Mouse (Mus musculus): ENCODE results near the gene Psmg4.

Psmg4 gene

DNA sequence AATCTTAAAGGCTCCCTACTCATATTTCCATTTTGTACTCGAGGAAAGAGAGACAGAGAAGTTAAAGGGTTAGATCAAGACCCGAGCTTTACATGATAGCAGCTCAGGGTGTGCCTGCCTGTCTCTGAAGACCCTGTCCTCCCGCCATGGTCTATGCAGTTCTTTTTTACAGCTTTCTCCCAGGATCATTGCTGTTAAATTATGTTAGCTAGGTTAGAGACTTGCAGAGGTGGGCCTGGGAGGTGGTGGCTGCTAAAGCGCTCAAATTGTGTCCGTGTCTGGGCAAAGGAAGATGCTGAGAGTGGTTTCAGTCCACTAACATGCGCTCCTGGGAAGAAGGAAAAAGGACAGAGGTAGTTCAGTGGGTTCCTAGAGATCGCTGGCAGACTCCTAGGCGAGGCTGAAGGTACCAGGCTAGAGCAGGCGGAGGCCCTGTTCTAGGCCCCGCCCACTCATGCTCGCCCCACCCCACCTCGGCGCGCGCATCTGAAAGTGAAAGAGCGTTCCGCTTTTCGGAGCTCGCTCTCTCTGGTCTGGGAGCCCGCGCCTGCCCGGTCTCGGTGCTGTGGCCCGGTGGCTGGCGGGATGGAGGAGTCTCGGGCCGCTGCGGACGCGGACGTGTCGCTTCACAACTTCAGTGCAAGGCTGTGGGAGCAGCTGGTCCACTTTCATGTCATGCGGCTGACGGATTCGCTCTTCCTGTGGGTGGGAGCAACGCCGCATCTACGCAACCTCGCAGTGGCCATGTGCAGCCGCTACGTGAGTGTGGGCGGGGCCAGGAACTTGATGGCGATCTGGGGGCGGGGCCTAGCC, at the start of gene Psmg4:
Gene Psmg4, plus strand, starts transcription at position 474 of the 813 bp plus-strand sequence.
- DNase-seq (ENCODE audit: low spot score in 2 of 2) = peak; percentile 88 to 95

DNA sequence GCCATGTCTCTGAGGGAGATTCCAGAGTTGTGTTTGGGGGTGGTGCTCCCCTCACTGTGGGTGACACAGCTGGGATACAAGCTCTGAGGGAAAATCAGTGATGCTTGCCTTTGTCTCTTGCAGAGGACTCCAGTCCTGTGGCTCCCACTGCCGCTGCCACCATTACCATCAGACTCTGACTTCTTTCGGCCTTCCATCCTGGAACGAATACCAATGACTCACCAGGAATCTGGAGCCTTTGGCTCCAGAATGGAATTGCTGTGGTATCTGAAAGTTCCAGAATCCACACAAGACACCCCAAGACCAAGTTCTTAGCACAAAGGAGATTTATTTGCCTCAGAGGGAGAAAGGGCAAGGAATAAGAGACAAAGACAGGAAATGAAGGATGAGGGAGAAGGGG, 49.7 kb upstream of the Psmg4 start:
- no peak for DNase-seq (ENCODE audit: low spot score in 2 of 2)

DNA sequence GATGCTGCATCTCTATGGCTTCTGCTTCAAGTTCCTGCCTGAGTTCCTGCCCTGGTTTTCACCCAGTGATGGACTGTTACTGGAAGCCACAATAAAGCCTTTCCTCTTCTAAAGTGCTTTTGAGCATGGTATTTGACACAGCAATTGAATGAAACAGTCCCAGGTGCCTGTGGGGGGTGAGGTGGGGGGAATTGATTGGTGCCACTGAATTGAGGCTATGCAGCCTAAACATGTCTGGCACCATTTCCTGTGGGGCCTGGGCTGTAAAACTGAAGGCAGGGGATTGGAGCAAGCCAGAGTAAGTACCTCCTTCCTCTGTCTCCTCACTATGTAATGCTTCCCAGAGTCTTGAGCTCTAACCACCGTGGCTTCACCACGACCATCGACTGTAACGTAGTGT, 48.1 kb upstream of the Psmg4 start:
- no peak for DNase-seq (ENCODE audit: low spot score in 2 of 2)

DNA sequence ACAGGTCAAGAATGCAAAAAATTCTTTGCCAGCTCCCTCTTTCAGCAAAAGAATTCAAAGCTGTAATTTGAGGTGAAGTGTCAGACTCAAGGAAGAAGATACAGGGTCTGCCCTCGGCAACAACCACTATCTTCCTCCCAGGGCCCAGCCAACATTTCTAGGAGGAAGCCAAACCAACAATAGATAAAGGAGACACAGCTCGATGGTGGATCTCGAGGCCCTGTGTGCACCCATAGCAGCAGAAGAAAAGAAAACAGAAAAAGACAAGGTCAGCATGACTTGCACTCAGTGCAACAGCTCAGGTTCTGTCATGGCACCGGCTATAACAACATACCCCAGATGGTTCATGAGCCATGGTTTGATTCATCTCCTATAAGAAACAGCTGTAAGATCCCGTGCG, 46.3 kb upstream of the Psmg4 start:
- no peak for DNase-seq (ENCODE audit: low spot score in 2 of 2)

DNA sequence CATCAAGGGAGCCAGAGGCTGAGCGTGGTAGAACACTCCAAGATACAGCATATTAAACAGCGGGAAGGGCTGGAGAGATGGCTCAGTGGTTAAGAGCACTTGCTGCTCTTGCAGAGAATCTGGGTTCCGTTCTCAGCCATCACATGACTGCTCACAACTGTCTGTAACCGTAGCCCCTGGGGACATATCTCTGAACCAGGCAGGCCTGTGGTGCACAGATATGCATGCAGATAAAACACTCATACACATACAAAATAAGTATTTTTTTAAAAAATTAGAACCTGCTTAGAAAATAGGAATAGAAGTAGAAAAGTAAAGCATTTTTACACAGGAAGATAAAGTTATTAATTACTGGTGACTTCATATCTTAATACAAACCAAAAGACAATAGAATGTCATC, 43.9 kb upstream of the Psmg4 start:
- DNase-seq (ENCODE audit: low spot score in 2 of 2) = no peak

DNA sequence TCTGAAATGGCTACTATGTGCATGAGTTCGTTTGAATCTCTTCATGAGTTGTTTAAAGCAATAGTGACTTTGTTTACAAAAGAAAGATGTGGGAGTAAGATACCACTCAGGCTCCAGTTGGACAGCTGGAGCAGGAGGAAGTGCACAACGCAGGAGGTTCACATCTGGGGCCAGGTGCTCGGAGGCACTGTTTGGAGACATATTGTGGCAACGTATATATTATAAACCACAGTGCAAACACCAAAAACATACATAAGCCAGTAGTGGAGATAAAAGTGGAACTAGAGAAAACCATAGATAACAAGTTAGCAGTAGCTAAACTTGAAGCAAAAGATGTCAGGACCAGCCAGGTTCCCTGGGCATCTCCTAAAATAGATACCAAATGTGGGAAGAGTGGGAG, 43.4 kb upstream of the Psmg4 start:
- no peak for DNase-seq (ENCODE audit: low spot score in 2 of 2)

GRCm38 (mm10) chr13:34120536-34120935, 42.2 kb upstream of the Psmg4 start:
- DNase-seq (ENCODE audit: low spot score in 2 of 2) = no peak

GRCm38 (mm10) chr13:34125711-34126110, 37.1 kb upstream of the Psmg4 start:
- DNase-seq (ENCODE audit: low spot score in 2 of 2) = no peak

- DNase-seq (ENCODE audit: low spot score in 2 of 2) = no peak
Observed at GRCm38 (mm10) chr13:34128276-34129114, 34.3 kb upstream of the Psmg4 start.

DNA sequence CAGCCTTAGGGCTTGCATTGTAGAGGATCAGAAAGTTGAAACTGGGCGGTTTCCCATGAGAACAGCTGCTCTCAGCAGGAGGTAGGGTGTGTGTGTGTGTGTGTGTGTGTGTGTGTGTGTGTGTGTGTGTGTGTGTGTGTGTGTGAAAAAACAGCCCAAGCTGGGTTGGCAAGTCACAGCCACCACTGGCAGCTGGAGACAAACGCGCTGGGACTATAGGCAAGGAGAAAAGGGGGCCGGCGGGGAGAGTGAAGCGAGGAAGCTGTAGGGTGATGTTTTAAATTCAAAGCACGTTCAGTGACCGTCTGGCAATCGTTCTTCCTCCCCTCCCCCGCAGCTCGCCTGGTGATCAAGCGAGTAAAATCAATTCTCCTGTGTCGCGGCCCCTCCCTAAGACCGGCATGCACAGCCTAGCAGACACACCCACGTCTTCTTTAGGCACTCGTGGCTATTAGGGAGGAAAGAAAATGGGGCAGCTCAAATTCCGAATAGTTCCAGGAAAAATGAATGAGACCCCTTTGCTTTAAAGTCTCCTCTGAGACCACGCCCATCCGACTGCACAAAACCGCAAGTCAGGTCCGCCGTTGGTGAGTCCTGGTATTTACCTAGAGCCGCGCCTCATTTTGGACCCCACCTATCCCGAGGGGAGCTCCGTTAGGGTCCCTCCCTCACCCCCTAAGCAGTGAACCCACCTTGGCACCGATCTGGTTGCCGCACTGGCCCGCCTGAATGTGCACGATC, 33.1 kb upstream of the Psmg4 start:
- peak in 1 of 2 experiments; percentile 32 for DNase-seq (ENCODE audit: low spot score in 2 of 2)

DNA sequence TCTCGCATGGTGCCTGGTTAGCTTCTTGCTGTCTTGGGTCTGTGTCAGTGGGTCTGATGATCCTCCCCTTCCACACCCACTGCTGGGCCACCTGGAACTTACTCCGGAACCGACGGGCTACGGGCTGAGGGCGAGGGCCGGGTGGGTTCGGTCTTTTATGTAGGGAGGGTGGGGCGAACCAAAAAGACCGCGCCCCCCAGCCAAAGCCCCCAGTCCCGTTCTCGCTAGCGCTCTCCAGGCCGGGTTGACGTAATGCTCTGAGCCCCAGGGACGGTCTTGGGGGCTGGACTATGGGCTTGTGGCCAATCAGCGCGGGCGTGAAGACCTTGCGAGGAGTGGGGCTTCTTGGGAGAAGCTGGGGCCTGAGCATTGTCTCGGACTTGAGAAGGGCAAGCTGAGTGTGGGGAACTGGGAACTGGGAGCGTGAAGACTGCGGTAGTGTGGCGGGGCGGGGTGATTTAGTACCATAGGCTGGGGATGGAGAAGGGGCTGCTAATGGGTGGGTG, 32.5 kb upstream of the Psmg4 start, which contains the start of gene Tubb2b:
Gene Tubb2b, minus strand, starts transcription at position 241 of the 506 bp plus-strand sequence.
- peak in 1 of 2 experiments; percentile 49 for DNase-seq (ENCODE audit: low spot score in 2 of 2)

DNA sequence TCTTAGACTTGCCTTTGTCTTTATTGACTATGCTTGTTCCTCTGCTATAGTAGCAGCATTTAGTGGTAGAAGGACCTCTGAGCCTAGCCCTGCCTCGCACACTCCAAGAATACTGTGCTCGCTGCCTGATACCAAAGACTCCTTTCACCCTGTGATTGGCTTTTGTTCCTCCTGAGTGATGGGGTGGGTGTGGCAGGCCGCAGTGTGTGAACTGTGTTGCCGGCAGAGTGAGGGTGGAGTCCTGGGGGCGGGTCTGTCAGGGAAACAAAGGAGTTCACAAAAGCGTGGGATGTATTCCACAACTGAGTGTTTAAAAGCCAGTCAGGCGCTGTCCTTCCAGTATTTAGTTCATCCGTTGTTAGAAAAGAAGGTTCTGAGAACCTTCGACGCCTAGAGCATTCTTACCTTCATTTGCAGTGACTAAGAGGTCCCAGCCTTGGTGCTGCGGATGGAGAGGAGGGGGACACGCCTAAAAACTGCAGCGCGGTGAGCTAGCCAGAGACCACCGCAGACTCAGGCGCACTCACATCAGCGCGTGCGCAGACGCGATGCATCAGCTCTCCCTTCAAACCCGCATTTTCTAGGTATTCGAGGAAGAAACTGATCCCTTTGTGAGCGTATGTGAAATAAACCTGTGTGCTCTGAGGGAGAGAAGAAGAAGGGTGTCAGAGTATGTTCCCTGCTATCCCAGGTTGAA, 31.6 kb upstream of the Psmg4 start:
- no peak for DNase-seq (ENCODE audit: low spot score in 2 of 2)

DNA sequence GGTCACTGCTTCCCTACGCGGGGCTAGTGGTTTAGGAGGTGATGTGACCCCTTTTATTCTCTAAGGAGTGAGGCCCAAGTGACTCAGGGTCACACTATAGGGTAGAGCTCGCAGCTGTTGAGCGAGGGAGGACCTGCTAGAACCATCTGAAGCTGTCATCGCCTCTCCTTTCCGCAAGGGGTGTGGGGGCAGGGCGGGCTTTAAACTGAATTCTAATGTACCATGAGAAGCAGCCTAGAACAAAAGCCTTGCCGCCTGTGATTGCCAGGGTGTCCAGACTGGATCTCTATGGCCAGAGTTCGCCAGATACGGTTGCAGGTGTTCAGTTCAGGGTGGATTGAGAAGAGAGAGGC, 31.1 kb upstream of the Psmg4 start:
- no peak for DNase-seq (ENCODE audit: low spot score in 2 of 2)

- DNase-seq (ENCODE audit: low spot score in 2 of 2) = no peak
Observed at GRCm38 (mm10) chr13:34132299-34132698, 30.5 kb upstream of the Psmg4 start.

GRCm38 (mm10) chr13:34132875-34133274, 29.9 kb upstream of the Psmg4 start:
- DNase-seq (ENCODE audit: low spot score in 2 of 2) = no peak

GRCm38 (mm10) chr13:34133326-34134071, 29.3 kb upstream of the Psmg4 start:
- DNase-seq (ENCODE audit: low spot score in 2 of 2) = no peak

DNA sequence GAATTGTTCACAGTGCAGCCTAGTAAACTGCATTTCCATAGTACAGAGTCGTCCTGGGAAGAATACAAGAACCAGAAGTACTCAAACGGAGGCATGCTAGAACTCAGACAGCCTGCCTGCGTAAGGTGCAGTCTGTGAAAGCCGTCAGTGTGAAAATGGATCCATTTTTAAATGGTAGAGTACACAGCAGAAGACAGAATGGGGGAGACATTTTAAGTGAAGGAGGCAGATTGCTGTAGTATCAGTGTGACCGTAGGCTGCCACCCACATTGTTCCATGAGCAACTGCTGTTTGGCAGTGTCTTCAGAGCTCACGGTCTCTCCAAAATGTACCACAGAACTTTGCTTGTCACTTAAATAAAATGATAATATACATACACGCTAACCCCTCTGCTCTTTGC, 28.5 kb upstream of the Psmg4 start:
- no peak for DNase-seq (ENCODE audit: low spot score in 2 of 2)

DNA sequence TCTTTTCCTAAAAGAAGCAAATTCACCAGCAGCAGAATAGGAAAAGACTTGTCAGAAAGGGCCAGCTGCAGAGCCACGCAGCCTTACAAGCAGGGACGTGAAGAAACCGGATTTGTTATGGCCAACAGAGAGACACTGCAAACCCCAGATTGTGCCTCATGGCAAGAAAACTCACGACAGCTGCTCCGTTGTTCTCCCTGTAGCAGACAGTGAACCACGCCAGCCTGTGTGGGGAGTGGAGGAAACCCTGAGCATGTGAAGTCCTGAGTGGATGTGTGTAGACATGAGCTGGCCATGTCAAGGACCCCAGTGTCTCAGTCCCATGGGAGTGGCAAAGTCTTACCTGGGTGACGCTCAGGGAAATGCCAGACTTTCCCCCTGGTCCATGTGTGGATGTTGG, 26.2 kb upstream of the Psmg4 start:
- no peak for DNase-seq (ENCODE audit: low spot score in 2 of 2)

DNA sequence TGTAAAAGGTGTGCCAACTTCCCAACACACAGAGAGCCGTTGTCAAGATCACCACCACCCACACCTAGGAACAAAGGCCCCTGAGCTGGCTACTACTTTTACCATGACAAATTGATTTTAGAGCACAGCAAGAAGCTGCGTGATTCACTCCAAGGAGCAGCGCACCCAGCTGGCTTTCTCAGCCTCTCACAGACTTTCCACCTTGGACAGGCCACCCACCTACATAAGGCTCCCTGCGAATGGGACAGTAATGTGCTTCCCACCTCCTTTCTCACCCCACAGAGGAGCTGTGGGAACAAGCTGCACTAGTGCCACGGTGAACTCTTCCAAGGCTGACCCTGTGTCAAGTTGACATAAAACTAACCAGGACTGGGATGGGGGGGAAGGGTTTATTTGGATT, 19.4 kb upstream of the Psmg4 start:
- DNase-seq (ENCODE audit: low spot score in 2 of 2) = no peak

DNA sequence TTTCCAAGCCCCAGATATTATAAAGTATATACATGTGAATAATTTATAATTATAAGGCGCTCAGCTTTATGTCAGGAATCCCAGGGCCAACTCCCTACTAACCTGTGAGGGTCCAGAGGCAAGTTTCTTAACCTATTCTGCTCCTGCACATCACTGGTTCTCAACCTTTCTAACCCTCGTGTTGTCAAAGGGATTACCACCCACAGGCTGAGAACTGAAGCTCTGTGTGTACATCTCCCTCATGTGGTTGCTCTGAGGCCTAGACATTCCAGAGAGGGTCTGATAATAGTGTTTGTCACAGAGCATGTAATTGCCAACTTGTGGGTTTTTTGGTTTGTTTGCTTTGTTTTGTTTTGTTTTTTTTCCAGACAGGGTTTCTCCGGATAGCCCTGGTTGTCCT, 15.8 kb upstream of the Psmg4 start:
- no peak for DNase-seq (ENCODE audit: low spot score in 2 of 2)

- no peak for DNase-seq (ENCODE audit: low spot score in 2 of 2)
Observed at GRCm38 (mm10) chr13:34148181-34148580, 14.6 kb upstream of the Psmg4 start.

Data from urinary bladder, postnatal 4 days (tissue).